Mouse (Mus musculus): ENCODE measurements around the gene Kcne1.

Gene Kcne1

GRCm38 (mm10) chr16:92301989-92302388, 57.3 kb downstream of the Kcne1 start:
- peak; percentile 94 for DNase-seq

GRCm38 (mm10) chr16:92301412-92301806, 57.9 kb downstream of the Kcne1 start:
- no peak for DNase-seq

- peak; percentile 99 for DNase-seq
These were observed 58.4 kb downstream of the Kcne1 start, which contains the start of gene Smim11 for GRCm38 (mm10) chr16:92300649-92301411. TSS of gene Smim11 (plus strand) at chr16:92301286.
